Mouse (Mus musculus) lung, adult 2 months (tissue): ENCODE measurements around the gene Pnpla3.

Experiments used
- CTCF ChIP-seq: fragments of 200-500 bp; IDR thresholded peaks from 2 replicates; pipeline ENCODE4 v1.5.1; 2011; ENCODE audit warnings: mild to moderate bottlenecking, low read length, control low read depth; ENCODE audit not compliant: insufficient read depth
- POLR2A ChIP-seq: fragments of 200-500 bp; IDR thresholded peaks from 2 replicates; pipeline ENCODE4 v1.6.1; 2011; ENCODE audit warnings: low read depth, mild to moderate bottlenecking, control low read depth, low read length, borderline replicate concordance; ENCODE audit errors: extremely low read depth

DNA sequence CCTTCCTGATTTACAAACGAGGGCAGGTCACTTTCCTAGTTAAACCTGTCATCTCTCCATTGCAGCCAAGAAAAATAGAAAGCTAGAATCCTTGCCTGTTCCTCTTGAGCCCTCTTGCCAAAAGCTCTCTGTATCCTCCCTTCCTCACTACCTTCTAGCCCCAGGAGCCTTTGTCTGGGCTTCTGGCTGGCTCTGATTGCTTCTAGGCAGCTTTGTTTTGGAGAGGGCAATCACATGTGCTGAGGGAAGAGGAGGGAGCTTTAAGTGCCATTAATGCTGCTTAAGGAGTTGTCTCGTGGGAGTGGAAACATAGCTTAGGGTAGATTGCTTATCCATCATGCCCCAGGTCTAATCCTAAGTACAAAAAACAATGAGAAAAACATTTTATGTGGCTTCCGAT is 27.5 kb upstream of the Pnpla3 start:
- no peak for TF ChIP-seq CTCF
- no peak for TF ChIP-seq POLR2A
